Mouse (Mus musculus): ENCODE measurements around the gene Srd5a1. TPM values are rescaled to one million over a fixed set of nuclear protein-coding genes. Genes with fewer than 3 reads are reported as not detected.

The Srd5a1 gene
- total RNA-seq, 2 experiments from 2014 or later, result 15.7 to 16.2 TPM

DNA sequence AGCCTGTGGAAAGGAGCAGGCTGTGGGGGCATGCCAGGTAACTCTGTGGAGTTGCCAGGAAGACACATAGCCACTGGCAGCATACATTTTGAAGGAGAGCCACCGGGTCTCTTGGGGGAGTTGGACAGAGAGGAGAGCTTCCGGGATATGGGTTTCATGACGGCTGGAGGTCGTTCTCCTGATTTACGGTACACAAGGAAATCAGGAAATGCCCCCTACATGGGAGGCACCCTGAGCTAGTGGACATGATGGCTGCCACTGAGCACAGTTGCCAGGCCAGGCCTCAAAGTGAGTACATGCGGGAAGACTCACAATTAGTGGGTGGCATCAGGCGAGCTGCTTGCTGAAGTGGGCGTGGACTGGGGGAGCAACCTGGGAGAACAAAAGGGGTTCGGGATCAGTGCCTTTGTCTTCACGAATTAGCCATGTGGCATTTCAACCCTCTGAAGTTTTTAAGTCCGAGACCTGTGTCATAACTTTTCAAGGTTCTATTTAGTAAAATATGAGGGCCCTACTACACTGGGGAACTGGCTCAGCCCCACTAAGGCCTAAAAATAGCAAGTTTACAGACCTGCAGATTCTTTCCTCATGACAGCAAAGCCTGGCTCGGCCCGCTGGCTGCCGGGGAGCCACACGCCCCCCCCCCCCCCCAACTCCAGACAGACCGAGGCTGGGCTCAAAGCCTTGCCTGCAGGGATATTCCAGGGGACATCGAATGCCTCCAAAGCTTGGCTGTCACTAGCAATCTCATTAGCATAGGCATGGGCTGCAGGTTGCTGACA lies 68.5 kb downstream of the Srd5a1 start:
- DNase-seq (ENCODE audit: low spot score in 2 of 2), result no peak

DNA sequence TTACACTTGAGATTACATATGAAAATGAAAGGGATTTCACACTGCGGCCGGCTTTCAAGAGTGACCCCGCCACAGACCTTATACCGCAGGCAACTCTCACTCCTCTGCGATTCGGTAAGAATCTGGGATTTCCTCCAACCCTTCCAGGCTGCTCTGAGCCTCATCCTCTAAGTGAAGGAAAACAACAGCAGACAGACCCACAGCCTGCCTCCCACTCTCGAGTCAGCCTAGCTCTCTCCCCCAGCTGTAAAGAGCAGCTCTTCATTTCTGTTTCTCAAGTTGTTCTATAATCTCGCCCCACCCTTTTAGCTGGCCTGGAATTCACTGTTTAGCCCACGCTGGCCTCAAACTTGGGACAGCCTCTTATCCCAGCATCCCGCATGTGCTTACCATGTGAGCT lies 69.5 kb downstream of the Srd5a1 start:
- DNase-seq (ENCODE audit: low spot score in 2 of 2), result no peak

DNA sequence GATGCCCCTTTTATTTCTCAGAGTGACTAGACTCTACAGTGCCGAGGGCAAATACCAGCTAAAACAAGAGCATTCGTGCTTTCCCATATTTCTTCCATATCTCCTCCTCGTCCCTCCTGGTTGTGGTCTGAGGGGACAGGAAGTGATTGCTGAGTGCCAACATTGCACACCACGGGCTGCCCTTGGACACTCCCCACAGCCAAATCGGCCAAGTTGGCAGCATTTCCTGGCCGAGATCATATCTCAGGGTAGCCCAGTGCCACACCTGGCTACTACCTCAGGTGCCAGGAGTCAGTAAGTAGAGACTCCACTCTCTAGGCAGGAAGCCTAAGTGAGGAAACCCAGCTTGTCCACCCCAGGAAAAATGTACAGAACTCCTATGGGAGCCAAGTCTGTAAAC lies 70.0 kb downstream of the Srd5a1 start:
- no peak for DNase-seq (ENCODE audit: low spot score in 2 of 2)

DNA sequence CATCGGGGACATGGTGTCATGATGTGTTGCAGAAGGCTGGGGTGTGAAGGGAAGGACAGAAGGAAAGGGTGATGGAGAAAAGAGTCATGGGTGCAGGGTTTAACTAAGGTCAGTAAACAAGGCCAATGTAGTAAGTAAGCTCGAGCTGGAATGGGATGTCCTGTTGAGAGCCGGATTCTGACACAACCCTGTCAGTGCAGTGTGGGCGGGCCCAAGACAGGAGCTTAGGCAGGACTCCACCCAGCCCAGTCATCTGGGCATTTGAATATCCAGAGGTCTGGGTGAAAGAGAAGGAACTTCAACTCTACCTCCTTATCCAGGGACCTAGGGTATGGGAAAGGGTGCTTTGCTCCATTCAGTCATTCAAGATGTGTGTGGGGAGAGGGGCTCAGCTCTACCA lies 72.9 kb downstream of the Srd5a1 start:
- no peak for DNase-seq (ENCODE audit: low spot score in 2 of 2)

DNA sequence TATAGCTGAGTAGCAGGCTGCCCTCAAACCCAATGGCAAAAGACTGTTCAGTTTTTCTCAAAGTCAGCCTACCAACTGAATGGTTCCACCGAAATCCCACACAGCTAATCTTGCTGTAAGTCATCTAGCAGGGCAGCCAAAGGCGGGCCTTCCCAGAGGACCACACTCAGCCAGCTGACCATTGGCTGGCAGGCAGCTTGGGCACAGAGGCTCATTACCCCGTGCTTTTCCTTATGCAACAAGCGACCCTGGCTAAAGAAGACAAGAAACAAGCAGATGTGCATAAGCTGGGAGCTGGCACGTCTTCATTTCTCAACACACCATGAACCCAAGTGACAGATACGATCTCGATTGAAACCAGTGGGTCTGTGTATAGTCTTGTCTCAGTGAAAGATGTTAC lies 73.9 kb downstream of the Srd5a1 start:
- no peak for DNase-seq (ENCODE audit: low spot score in 2 of 2)

DNA sequence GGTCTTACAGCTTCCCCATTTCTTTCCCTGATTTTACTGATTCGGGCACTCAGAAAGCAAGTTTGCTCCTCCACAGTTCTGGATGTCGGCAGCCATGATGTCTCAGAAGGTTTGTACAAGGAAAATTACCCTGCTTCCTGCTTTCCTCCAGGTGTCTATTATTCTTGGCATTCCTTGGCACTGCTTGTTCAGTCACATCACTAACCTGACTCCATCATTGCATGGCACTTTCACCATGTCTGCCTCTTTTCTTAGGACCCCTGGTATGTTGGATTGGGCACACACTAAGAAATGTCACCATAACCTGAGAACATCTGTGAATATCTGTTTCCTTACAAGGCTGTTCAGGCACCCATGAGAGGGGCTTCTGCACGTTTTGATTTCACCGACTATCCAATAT lies 75.2 kb downstream of the Srd5a1 start:
- no peak for DNase-seq (ENCODE audit: low spot score in 2 of 2)

DNA sequence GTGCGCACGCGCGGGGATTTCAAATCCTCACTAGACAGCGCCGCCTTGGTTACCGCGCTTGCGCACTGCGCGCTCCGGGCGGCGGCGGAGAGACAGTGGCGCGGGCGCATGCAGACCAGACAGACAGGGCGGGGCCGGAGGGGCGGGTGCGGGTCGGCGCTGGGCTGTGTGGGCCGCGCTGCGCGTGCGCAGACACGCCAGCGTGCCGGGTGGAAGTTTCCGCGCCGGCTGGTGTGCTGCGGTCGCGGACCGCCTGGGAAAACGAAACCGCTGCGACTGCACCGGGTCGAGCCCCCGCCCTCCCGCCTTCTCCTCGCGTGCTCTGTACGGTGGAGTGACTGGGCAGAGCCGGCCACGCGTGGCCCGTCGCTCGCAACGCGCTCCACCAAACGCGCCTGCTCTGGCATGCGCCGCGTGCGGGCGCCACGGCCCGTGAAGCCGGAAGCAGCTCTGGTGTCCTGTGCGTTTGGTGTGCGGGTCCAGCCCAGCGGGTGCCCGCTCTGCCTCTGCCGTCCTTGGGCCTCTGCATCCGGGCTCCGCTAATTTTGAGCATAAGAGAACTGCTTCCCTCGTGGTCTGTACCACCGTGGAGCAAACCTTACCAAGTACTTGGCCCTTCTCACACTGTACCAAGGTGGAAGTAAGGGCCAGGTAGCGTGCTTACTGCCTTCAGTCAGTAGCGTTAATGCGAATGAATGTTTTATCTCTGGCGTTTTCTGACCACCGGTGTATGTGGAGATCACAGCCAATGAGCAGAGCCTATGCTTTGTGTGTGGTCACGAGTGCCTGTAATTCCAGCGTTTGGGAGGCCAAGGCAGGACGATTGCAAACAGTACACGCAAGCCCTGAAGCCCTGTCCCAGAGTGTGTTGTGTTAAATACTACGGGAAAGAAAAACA lies 76.3 kb downstream of the Srd5a1 start:
- peak; percentile 94 to 98 for DNase-seq (ENCODE audit: low spot score in 2 of 2)

DNA sequence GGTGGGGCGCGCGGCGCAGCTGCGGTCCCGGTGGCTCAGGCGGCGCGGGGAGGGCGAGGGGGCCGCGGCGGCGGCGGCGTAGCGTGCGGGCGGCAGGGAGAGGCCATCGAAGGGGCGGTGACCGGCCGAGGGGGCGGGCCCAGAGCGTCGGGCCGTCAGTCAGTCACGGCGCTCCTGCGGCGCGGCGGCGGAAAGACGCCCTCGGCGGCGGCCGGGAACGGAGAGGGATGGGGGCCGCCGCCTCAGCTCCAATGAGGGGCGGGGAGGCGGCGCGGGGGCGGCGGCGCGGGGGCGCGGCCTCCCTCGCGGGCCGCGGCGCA lies 76.9 kb downstream of the Srd5a1 start, which contains the start of gene Tent4a:
Tent4a (minus strand) TSS at position 284 of the 320 bp plus-strand sequence.
- DNase-seq (ENCODE audit: low spot score in 2 of 2), result no peak

DNA sequence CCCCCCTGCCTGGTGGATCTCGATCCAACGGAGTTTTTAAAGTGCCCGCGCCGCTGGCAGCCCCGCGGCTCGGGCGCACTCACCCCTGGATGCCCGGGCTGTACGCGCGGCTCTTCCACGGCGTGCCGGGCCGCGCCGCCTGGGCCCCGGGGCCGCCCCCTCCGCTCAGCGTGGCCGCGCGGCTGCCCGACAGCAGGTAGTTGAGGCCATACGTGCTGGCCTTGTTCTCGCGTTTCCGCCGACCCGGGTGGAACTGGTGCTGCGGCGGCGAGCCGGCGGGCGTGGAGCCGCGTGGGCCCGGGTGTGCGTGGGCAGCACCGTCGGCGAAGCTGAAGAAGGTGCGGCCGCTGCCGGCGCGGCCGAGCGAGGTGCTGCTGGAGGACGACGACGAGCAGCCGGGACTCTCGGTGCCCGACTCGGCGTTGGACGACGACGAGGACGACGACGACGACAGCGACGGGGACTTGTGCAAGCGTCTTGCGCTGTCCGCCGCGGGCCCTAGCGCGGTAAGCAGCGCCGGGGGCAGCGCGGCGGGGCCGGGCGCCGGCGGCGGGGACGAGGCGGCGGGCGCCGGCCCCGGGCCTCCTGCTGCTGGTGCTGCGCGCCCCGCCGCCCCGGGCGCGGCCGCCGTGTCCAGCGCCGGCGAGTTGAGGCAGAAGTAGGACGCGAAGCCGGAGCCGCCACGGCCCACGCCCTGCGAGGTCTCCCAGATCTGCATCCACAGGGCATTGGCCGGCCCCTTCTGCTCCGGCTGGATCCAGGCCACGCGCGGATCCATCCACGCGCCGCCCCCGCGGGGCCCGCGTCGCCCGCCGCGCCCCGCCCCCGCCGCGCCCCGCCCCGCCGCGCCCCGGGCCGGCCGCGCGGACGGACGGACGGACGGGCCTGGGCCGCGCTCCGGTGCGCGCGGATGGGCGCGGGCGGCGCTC lies 77.6 kb downstream of the Srd5a1 start, which contains the start of gene Nsun2:
Nsun2 (plus strand) TSS at position 342 of the 929 bp plus-strand sequence.
- DNase-seq (ENCODE audit: low spot score in 2 of 2), result peak in 1 of 2 experiments; percentile 30

DNA sequence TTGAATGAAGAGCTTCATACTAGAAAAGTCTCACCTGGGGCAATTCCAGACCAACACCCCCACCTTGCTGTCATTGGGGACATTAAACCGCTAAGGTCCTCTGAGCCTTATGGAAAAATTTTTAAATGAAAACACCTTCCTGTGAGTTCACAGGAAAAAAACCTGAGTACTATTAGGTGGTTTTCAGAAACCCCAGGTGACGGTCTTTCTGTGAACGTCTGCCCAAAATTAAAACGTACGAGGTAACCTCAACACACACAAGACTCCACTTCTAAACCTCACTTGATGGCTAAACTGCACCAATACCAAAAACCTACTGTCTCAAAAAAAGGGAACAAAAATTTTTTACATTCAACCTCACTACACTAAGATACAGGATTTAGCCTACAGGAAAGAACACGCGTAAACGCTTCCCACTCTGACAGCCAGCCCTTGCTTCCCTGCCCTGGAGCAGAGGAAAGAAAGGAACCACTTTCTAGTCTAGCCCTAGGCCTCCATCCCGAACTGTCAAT lies 78.3 kb downstream of the Srd5a1 start:
- DNase-seq (ENCODE audit: low spot score in 2 of 2), result no peak

DNA sequence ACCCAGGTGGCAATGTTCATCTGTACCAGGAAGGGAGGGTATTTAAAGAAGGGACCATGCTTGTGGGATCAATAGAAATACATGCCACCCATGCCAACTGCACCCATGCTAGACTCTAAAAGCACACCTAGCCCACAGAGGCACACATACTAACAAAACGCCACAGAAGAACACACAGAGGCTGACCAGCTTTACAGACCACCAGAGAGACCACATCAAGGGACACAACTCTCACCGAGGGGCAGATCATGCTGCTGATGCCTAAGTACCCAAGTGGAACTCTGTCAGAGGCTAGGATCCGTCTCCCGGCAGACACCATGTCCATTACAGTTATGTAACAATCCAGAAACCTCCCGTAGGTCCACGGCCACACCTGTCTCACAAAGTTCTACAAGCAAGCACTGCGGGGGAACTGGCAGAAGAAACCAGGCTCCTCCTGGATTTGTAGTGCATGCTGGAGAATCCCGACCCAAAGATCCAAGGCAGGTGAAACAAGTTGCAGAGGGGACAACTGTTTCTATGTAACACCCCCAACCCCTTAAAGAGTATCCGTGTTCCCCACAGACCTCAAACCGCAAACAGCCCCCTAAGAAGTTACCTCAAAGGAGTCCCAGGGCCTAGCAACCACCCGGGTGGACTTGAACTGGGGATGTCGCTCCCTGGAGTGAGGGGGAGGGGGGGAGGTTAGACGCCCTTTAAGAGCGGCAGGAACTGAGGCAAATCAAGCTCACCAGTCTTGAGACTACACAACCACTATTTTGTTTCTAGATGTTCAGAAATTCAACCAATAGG lies 78.9 kb downstream of the Srd5a1 start:
- DNase-seq (ENCODE audit: low spot score in 2 of 2), result no peak

DNA sequence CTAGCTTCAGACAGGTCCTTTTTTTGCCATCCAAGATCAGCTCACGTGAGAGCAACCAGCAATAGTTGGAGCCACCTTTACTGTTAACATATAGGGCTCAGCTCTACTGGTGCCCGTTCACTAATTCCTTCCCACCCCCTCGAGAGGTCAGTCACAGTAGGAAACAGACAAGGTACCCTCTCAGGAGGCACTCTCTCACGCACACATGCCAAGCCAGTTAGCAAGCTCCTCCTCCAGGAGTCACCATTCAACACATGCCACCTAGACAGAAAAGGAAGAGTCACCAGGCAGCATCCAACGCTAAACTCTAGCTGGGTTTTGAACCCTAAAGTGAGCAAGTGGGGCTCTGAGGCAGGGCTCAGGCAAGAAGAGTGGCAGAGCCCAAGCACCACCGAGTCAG lies 79.8 kb downstream of the Srd5a1 start:
- no peak for DNase-seq (ENCODE audit: low spot score in 2 of 2)

DNA sequence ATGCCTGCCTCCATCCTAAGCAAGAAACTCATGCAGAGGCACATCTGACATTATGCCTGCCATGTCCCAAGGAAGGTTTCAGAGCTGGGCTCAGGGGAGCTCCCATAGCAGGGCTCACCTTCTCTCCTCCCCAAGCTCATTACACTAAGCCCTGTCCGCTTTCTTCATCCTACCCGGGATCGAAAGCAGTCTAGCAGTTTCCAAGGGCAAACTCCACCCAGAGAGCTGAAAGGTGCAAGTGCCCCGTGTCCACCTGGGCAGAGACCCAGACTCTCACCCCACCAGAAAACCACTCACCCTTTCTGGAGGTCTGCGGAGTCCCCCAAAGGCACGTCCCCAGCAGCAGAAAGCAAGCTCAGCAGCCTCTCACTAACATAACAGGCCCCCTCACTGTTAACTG lies 80.3 kb downstream of the Srd5a1 start:
- DNase-seq (ENCODE audit: low spot score in 2 of 2), result no peak

DNA sequence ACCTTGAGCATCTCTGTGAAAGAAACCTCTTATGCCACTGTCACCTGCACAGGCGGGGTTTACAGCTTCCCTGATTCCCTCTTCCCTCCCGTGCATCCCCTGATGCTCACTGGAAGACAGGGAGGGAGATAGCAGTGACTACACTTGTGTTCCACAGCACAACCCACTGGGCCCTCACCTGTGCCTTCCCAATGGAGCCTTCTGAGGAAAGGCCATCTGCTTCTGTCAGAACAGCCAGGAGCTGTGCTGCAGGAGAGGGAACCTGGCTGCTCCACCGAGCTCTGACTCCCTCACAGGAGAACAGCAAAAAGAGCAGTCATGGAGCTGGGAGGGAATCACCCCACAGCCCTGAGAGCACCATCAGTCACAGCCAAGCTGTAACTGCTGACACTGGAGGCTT lies 81.1 kb downstream of the Srd5a1 start:
- no peak for DNase-seq (ENCODE audit: low spot score in 2 of 2)

DNA sequence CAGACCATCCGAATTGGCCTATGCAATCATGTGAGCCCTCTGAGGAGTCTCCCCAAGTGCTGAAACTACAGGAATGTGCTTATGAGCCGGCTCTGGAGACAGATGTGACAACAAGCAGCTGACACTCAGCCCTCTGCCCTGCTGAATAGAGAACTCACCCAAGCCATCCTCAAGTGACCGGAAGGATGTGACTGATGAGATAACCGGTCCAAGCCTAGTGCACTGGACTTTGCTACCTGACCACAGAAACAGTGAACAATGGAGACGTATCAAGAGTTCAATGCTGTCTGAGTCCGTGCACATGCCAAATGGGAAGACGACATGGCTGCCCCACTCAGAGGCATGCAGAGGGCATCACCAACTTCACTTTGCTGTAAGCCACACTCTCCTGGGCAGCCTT lies 82.7 kb downstream of the Srd5a1 start:
- no peak for DNase-seq (ENCODE audit: low spot score in 2 of 2)

DNA sequence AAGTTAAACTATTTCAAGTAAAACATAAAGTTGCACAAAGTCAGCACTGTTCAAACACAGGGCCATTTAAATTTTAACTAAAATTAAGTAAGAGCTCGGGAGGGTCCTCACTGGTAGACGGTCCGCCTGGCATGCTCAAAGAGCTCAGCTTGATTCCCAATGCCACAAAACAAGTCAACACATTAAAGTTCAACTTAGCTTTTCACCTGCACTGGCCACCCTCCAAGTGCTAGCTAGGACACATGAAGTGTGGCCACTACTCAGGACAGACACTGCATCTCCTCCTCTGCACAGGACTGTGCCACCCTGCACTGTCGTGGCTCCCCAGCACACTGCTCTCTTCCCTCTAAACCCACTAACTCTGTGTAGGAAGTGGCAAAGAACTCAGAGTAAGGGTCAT lies 85.4 kb downstream of the Srd5a1 start:
- DNase-seq (ENCODE audit: low spot score in 2 of 2), result no peak

DNA sequence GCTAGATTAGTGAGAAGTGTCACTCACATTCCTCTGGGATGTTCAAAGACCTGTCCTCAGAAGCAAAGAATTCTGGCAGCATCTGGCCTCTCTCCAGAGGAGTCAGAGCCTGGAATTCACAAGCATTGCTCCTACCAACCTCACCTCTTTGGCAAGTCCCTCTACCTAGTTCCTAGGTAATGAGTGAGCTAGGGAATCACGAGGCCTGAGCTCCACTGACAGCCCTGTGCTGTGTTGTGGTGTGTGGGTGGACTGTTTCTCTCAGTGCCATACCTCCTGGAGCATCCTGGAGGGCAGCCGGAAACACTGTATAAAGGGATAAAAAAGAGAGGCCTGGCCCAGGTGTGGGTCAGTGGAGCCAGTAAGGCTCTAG lies 87.1 kb downstream of the Srd5a1 start:
- no peak for DNase-seq (ENCODE audit: low spot score in 2 of 2)

Measured in adrenal gland, postnatal 4 days (tissue).